Mouse (Mus musculus) NIH3T3 (cell line): ENCODE measurements around the gene Odf3b.

Experiments
- DNase-seq: peaks from one replicate; pipeline ENCODE4 v3.0.0-alpha.2; 2012; ENCODE audit warnings: low read depth

Gene Odf3b

DNA sequence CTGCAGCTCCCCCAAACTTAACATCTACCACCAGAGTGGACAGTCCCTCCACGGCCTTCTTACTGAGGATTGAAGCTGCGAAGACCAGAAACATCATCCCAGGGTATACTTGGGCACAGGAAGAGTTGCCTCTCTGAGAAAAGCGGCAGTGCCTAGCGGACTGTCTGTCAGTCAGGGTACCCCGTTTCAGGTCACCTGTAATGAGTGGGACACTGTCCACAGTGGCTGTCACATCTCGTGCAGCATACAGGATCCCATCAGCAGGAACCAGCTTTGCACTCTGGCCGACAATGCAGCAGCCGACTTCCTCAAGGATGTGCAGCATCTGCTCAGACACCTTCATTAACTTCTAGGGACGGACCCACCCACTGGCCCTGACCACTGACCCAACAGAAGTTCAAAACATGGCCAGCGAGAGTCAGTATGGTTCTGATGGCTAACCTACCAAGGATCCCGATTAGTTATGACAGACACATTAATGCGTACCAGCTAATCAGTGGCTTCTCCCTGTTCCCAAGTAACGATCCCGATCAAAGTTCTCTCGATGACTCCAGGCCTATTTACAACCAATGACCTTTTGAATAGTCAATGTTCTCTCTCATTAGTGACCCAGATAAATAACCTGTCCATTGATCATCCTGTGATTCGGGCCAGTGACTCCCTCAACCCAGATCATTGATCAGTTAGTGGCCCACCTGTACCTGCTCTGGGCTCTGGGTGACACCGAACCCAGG, 4.1 kb downstream of the Odf3b start:
- DNase-seq = no peak

DNA sequence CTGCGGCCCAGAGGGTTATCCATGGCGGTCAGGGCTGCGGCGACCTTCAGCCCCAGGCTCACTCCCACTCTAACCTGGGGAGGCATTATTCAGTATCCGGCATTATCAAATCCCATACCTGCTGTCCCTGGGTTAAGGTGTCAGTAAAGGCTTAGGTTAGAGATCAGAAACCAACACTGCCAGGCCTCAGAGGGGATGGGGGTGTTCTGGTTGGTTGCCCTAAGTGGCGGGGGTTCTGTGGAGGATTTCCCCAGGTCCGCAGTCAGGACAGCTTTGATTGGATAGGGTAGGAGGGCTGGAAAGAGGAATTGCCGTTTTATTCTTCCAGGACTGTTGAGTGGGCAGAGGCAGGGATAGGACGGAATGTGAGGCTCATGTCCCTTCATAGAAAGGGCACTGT, 4.7 kb downstream of the Odf3b start:
- DNase-seq = no peak

DNA sequence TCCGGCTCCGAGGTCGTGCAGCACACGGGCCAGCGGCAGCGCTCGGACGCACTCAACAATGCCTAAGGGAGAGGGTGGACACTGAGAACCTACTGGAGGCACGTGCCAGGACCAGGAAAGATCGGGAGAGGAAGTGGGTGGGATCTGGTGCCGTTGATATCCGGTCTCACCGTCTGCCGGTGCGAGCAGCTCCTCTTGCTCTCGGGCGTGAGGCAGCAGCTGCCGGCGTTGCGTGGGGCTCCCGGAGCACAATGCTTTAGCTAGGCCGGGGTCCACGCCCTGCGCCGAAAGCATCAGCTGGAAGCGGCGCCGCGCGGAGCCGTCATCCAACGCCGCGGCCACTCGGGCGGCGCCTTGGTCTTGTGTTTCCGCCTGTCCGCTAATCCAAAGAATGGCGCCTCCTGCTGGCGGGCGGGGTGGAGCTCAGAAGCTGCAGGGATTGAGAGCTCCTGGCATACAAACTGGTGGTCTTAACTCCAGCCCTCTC, 5.3 kb downstream of the Odf3b start, which contains the start of gene Sco2:
Sco2 (minus strand) TSS at position 85 of the 487 bp plus-strand sequence.
- peak; percentile 96 for DNase-seq

DNA sequence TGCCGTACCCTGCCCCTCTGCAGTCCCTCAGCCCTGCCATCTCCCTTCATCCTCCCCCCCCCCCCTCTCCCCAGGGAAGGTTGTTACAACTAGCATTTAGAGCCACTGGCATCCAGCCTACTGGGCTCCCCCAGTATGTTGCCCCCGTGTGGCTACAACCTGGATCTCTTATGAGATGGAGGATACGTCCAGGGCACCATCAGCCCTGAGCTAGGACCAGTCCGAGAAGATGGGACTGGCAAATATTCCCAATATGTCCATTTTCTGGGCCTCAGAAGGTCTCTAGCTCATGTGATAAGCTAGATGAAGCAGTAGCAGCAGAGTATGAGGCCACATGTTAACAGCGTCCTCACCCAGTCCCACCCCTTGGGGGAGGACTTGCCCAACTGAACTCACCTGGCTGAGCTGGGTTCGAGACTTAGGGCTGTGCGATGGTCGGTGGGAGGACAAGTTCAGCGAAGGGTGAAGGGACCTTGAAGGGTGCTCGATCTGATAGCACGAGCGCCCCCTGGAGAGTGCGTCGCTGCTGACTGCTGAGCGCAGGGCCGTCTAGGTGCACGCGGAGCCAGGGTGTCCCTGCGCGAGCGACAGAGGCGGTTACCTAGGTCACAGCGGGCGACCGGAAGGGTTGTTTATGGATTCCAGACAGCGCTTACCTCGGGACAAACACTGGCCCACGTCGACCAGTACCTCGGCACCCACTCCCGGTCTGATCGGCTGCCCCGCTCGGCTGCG, 5.9 kb downstream of the Odf3b start:
- peak; percentile 89 for DNase-seq

DNA sequence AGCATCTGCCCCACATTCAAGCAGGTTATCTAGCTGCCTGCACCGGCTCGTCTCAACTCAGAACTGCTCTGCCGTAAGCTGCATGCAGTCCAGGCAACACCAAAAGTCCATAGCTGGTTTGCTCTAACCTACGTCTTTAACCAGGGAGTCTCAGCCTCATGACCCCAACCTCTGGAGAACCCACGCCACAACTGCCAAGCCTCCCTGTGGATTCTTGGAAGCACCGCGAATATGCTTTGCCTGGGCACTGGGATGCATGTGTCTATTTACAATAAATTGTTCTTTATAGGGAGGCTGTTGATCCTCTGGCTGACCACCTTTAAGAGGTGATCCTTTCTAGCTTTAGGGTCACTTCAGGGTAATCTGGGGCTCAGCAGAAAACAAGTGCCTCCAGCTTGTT, 6.5 kb downstream of the Odf3b start:
- no peak for DNase-seq

DNA sequence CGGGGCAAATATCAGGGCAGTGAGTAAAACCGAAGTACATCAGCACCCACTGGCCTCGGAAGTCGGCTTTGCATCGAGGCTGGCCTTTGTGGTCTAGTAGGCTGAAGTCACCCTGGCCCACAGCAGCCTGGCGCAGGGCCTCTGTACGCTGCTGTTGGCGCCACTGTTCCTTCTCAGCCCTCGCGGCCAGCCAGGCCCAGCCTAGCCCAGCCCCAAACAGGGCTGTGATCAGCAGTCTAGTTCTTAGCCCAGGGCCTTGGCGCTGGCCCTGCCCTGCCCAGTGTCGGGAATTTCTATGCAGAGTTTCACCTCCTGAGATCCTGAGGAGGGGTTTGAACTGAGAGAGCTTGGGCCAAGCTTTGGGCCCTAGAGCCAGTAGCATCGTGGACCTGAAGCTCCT, 7.0 kb downstream of the Odf3b start:
- DNase-seq = no peak

DNA sequence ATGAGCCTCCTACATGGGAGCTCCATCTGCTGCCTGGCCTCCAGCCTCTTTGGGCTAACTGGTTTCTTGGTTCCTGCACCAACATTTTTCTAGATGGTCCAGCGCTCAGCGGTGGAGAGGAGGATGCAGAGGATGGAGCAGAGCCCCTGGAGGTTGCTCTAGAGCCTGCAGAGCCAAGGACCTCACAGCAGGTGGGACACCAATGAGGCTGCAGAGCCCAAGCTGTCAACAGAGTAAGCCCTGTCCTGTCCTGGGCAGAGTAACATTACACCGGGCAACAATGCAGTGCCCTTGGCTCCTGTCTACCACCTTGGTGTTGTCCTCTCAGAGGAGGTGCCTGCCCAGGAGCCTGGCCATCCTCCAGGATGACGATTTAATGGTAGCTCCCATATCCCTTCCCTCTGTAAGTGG, 13.9 kb downstream of the Odf3b start:
- no peak for DNase-seq

DNA sequence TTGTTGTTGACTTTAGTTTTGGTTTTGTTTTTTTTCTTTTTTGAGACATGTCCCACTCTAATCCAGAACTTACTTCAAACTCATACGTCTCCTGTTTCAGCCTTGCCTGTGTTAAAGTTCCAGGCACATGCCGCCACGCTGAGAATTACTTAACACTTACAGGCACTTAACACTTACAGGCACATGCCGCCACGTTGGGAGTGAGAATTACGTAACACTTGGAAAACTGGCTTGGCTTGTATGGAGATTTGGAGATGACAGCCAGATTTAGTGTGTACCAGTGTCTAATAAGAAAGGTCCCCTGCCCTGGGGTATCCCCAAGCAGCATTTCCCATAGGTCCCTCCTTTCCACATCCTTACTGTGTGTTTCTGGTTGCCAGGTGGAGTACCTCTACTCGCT, 16.0 kb downstream of the Odf3b start:
- no peak for DNase-seq

DNA sequence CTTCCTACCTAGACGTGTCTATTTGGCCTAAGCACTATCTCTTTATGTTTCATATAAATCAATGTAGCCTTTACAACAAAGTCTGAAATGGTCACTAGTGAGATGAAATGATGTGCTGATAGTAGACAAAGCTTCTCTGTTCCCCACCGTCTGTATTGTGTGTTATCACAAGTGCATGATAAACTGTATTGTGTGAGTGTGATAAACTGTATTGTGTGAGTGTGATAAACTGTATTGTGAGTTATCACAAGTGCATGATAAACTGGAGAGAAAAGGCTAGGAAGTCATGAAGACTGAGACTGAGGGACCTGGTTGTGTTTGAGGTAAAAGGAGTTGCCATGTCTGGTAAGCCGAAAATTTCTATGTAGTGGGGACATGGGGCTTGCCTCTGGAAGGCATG, 20.3 kb downstream of the Odf3b start:
- DNase-seq = no peak

DNA sequence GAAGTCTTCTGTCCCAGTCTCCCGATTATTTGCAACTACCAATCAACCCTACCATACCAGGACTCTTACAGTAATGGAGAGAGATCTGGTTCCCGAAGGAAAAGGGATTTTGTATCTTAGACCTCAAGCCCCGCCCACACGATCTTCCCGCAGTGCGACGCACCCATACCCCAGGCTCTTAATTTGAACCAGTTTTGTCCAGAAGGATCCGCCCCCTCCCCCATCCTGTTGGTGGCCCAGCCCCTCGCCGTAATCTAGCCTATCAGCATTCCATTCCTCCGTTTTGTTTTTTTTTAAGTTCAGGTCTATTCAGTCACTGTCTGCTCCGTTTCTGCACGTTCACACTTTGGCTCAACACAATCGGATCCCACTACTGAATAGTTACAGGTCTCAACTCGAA, 22.7 kb downstream of the Odf3b start:
- DNase-seq = peak; percentile 98

DNA sequence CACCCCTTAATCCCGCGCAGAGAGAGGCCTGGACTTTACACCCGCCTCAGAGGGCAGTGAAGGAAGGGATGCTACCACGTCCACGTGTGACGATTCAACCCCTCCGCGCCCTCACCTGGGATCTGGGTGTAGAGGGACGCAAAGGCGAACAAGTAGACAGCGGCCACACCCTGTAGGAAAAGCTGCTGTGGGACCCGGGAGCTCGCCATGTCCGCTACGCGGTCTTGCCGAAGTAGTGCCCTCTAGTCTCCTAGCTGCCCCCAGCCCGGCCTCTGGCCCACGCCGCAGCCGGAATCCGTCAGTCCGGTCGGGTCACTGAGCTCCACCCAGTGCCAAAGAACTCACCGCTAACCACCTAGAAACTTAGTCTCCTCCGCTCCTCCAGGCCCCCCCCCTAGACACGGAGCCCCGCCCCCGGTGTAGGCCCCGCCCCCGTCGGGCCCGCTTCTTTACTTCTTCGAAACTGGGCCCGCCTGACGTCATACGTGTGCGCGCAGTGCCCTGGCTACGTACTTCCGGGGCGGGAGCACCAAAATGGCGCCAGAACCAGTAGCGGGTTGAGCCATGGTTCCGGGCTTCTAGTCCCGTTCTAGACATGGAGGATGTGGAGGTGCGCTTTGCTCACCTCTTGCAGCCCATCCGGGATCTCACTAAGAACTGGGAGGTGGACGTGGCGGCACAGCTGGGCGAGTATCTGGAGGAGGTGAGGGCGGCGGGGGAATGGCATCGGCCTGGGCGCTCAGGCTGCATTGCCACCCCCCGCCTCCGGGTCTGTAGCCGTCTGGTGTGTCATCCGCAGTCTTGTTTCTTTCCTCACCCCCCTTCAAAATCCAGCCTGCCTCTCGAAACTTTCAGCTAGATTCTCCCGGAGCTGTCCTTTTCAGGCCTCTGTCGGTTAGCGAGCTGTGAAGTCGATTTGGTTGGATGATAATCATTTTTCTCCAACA, 23.6 kb downstream of the Odf3b start, which contains the start of the genes Lmf2 and Ncaph2:
Lmf2 (minus strand) TSS at position 419 of the 947 bp plus-strand sequence.
Ncaph2 (plus strand) TSS at position 479 of the 947 bp plus-strand sequence.
- peak; percentile 98 for DNase-seq

DNA sequence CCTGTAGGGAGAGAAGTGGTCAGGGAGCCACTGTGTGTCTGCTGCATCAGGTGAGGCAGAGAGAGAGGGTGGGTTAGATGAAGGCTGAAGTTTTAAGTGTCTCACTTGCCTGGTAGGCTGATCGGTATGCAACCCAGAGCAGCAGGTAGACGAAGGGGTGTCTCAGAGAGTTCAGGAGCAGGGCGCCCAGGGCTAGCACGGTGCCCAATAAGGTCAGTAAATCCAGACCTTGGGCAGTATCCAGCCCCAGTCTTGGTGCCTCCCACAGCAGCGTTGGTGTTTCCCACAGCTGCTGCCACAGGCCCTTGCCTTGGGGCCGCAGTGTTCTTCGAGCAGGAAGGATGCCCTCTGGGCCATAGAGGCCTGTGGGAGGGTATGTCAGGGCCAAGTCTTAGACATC, 24.6 kb downstream of the Odf3b start:
- peak; percentile 14 for DNase-seq

DNA sequence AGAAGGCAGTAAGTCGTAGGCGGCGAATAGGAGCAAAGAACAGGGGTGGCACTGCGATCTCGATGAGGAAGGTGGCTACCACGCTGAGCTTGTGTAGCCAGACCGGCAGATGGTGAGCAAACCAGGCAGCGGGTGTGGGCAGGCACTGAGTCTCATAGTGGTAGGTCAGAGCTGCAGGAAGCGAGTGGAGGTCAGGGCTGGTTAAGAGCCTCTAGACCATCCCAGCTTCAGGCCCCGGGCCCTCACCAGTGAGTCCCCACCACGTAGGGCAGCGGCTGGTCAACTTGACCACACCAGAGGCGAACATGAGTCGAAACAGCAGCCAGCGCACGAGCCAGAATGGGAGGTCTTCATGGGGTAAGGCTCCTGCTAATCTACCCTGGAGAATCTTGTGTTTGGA, 25.2 kb downstream of the Odf3b start:
- no peak for DNase-seq

DNA sequence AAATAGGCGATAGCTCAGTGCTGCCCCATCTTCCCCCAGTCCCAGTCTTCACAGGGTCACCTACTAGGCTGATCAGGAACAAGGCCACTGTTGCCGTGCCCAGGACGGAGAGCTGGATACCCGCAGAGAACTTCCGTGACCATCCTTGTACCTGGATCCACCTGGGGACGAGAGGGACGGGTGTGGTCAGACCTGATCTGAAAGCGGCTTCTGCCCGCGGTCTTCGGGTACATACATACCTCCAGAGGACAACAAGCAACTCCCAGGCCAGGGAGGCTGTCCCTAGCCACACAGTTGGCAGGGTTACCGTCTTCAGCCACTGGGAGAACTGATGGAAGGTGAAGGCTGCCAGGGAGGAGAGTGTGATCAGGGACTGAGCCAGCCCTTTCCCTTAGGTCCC, 26.3 kb downstream of the Odf3b start:
- no peak for DNase-seq

DNA sequence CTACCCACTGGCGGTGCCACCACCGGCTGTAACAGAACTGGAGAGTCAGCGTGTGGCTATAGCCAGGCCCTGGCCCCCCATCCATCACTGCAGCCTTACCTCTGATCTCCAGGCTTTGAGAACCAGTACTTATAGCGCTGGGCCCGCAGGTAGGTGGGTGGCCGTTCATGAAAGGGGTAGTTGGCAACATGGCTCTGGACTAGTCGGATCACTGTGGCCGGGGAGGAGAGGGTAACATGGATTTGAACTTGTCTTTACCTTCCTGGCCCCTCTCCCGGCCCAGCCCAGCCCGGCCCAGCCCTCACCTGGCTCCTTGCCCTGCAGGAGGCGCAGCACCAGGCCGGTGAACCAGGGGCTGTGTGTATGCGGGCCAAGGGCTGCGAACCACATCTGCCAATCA, 27.0 kb downstream of the Odf3b start:
- DNase-seq = no peak

DNA sequence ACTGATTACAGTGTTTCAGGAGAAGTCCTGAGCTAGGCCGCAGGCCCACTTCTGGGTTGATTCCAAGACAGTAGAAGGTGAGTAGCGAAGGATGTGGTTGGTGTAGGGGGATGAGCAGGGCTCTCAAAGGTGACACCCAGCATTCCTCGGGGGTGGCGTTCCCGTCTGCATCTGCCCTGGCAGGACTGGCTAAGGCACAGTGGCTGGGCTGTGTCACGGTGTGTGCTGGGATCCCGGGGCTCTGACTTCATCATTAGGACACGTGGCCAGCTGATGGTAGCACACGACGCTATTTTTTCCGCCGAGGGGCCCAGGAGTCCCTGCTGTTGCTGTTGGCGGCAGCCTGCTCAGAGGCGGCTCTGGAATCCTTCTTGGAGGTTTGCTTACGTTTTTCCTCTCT, 27.8 kb downstream of the Odf3b start:
- DNase-seq = no peak

DNA sequence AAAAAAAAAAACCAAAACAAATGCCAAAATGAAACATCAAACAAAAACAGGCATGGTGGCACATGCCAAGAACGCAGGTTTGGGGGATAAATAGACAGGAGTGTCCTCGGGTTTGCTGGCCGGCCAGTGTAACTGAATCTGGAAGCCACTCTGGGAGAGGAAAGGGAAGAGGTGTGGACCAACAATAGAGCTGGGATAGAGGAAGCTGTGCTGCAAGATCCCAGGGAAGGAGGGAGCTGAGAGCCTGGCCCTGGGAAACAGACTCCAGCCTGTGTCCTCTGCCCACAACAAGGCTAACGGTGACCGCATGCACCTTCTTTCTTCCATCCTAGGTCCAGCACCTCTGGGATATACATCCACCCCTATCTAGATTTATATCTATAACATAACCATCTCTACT, 28.6 kb downstream of the Odf3b start:
- no peak for DNase-seq

DNA sequence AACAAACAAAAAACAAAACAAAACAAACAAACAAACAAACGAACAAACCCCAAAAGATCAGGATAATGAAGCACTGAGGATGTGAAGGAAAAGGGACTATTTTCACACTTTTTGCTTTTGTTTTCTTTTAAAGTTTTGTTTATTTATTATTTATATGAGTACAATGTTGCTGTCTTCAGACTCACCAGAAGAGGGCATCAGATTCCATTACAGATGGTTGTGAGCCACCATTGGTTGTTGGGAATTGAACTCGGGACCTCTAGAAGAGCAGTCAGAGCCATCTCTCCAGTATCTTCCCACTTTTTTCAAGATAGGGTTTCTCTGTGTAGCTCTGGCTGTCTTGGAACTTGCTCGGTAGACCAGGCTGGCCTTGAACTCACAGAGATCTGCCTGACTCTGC, 35.8 kb downstream of the Odf3b start:
- DNase-seq = no peak

DNA sequence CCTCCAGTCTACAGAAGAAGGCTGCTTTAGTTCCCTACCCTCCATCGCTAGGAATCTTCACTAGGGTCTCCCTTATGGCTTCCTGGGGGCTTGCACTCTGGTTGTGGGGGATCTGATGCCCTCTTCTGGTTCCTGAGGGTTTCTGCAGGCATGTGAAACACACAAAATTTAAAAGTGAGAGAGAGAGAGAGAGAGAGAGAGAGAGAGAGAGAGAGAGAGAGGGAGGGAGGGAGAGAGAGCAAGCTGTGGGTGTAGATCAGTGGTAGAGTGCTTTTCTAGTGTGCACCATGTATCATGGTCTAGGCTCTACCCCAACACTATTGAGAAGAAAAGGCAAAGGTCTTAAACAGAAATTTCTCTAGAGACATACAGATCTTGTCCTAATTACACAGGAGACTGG, 37.4 kb downstream of the Odf3b start:
- DNase-seq = no peak

DNA sequence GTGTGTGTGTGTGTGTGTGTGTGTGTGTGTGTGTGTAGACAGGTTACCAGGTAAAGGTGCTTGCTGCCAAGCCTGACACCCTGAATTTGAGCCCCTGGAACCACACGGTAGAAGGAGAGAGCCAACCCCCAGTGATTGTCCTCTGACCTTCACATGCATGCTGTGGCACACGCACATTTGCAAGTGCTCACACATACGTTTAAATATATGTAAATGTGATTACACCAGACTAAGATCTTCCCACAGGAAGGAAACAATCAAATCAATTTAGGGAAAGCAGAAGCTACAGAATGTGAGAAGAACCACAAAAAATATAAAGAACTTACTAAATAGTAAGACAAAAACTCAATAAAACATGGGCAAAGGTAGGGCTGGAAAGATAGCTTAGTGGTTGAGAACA, 38.9 kb downstream of the Odf3b start:
- no peak for DNase-seq

DNA sequence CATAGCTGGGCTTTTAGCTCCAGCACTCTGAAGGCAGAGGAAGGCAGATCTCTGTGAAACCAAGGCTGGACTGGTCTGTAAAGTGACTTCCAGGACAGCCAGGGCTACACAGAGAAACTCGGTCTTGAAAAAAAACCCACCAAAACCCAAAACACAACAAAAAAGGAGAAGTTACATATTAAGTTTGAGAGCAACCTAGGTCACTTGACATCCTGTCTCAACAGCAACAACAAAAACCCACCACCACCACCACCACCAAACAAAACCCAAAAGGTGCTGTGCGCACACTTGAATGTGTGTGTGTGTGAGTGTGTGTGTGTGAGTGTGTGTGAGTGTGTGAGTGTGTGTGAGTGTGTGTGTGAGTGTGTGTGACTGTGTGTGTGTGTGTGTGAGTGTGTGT, 39.4 kb downstream of the Odf3b start:
- no peak for DNase-seq

DNA sequence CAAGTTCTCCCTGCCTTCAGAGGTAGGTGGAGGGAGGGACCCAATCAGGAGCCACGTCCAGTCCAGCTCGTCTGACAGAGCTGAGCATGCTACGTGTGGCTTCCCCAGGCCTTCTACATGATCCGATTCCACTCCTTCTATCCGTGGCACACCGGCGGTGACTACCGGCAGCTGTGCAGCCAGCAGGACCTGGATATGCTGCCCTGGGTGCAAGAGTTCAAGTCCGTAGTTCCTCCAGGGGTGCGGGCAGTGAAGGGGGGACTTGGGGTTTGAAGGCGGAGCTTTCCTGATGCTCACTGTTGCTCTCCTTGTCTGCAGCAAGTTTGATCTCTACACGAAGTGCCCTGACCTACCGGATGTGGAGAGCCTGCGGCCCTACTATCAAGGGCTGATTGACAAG, 42.7 kb downstream of the Odf3b start:
- DNase-seq = no peak
